Mouse (Mus musculus): ENCODE measurements around the gene Thsd1.
"Not testable (repeated sequence)": the region's sequence is repeated elsewhere in the genome, so short reads cannot be mapped to it uniquely, and the experiment has no call there.

Thsd1 gene

DNA sequence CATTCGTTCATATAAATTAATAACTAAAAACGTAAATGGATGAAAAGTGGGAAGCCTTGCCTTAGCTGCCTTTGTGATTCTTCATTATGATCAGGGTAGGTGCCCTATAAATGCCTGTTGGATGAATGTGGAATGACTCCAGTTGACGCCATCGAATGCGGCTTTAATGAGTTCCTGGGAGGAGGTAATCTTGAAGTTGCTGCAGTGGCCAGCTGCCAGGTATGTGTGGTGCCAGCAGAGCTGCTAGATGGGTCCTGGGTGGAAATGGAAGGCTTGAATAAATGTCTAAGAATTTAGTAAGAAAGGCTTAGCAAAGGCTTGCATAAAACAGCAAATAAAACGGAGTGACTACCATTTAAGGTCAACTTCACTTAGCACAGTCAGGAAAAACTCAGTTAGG is 37.7 kb downstream of the Thsd1 start:
- DNase-seq (ENCODE audit: low spot score): no peak

DNA sequence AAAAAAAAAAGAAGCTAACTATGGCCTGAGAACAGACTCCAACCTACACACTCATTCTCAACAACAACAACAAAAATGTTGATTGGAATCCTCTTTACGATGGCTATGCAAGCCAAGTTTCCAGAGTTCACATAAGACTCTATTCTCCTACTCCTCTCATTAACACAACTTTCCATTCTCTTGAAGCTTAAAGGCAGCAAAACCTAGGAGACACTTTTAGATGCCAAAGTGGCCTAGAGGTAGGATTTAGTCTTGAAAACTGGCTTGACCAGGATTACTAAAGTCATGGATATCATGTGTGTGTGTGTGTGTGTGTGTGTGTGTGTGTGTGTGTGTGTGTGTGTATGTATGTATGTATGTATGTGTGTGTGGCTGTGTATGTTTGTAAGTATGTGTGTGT is 38.1 kb downstream of the Thsd1 start:
- DNase-seq (ENCODE audit: low spot score): no peak

DNA sequence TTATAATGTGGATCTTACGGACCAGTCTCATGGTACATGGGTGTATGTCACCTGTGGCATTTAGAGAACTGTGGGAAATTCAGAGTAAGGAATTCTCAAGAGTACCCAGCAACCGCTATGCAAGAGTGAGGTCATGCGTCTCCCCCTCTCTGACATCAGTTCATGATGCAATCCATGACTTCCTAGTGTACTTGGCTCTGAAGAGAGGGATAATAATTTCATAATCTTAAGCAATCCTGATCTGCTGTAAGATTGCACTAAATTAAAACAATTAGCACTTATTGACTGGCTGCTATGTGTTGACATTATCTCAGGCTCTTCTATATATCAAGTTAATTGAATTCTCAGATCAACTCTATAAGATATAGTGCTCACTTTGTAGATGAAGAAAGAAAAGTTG is 39.7 kb downstream of the Thsd1 start:
- DNase-seq (ENCODE audit: low spot score): no peak

DNA sequence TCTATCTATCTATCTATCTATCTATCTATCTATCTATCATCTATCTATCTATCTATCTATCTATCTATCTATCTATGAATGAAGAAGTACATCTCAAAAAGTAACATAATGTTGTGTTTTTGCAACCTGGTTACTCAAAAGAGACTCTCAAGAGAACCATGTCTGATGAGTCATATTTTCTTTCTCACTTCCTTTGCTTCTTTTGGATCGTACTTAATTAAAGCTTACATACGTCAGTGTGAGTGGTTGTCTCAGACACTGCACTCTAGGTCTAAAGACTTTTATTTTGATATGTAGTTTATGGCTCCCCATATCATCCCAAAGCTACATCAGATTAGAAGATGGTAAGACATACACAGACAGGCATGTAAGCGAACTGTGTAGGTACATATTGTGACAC is 46.0 kb downstream of the Thsd1 start:
- no peak for DNase-seq (ENCODE audit: low spot score)

DNA sequence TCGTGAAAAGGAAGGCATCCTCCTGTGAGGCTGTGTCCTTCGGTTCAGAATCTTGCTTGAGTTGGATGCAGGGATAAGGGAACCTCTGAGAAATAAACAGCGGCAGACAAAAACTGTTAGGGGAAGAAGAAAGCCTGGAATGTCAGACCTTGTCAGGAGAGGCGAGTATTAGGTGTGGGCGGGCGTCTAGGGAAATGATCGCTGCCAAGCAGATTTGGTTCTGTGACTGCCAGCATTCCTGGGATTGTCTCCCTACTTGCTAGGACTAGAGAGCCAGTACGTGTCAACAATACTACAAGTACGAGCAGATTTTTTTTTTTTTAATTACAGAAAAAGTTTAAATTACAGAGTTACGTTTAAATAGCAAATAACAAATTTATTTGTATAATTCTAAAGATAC is 47.5 kb downstream of the Thsd1 start:
- DNase-seq (ENCODE audit: low spot score): no peak

DNA sequence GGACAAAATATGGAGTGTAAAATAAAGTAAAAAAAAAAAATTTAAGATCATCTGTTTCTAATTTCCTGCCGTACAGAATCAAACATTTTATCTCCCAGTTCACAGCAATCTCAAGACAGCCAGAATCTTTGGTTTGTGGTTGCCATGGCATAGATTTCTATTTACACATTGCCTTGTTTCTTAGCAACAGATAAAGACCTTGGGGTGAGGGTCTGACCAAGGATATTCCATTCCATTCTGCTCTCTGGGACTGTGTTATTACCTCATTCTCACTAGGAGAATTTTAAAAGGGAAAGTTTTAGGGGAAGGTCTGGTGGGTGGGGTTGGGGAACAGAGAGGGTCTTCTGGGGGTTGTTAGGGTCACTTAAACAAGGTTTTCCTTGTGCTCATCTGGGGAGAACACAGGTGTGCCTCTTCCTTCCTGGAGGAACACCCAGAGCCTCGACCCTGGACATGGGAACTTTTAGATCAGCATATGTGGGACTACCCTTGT is 55.9 kb downstream of the Thsd1 start, which contains the start of gene Tpte:
TSS of gene Tpte (plus strand) at position 443 of the 493 bp plus-strand sequence.
- DNase-seq (ENCODE audit: low spot score): no peak

DNA sequence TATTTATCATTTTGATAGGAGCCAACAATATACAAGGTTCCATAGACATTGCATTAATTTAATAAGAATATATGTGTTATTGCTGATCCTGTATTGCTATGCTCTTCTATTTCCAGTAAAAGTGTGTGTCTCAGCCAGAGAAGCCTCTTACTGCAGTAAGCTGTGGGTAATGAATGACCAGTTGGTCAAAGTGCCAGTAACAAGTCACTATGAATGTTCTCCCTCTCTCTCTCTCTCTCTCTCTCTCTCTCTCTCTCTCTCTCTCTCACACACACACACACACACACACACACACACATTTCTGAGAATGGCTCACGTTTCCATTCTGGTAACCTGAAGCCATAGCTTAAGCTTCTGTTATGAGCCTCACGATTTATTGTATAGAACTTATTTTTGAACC is 75.2 kb downstream of the Thsd1 start:
- no peak for DNase-seq (ENCODE audit: low spot score)

DNA sequence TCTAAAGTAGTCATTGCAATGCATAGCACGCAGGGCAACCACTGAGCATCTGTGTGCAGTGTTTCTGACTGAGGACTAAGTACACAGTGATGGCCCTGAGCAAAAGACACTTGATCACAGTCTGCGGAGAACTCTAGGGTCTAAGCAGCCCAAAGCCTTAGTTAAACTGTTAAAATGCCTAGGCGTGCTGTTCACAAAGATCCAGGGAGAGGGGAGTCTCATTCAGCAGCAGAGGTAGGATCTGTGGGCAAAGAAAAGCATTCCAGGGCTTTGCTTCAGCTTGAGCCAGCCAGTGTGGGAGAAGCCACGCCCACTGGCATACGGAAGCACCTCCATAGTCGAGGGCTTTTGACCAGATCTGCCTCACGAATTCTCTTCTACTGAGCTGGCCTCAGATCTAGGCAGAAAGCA is 75.8 kb downstream of the Thsd1 start:
- DNase-seq (ENCODE audit: low spot score): no peak

DNA sequence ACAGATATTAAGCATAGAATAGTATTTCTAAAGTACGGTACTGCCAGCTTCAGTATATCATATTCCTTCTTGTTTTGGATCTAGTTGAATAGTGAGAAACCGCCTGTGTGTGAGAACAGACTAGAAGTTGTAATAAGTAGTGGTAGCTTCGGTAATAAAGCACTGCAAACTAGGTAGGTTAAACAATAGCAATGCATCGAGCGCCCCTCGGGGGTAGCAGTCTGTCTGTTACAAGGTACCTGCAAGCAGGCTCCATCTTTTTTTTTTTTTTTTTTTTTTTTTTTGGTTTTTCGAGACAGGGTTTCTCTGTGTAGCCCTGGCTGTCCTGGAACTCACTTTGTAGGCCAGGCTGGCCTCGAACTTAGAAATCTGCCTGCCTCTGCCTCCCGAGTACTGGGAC is 76.9 kb downstream of the Thsd1 start:
- not testable (repeated sequence) for DNase-seq (ENCODE audit: low spot score)

DNA sequence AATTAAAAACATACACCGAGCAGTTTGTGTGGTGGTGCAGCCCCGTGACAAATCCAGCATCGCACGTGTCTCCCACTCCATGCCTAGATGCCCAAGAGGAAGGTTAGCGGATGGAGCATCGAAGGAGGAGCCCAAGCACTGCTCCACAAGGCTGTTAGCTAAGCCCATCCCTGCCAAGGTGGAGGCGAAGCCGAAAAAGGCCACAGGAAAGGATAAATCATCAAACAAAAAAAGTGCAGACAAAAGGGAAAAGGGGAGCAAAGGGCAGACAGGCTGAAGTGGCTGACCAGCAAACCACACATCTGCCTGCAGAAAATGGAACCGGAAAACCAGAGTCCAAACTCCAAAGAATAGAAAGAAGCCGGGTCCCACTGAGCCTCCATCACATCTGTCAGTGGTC is 79.9 kb downstream of the Thsd1 start:
- DNase-seq (ENCODE audit: low spot score): no peak
